Mouse (Mus musculus) liver, postnatal 0 days (tissue): ENCODE measurements around the gene Ucp2.

Experiments used
- CTCF ChIP-seq: sonication (generic); IDR thresholded peaks from 2 replicates; pipeline ENCODE4 v1.5.1; 2016; ENCODE audit warnings: antibody characterized with exemption, low read depth
- EP300 ChIP-seq: IDR thresholded peaks from 2 replicates; pipeline ENCODE4 v1.6.1; 2016; ENCODE audit warnings: antibody characterized with exemption, low read depth, mild to moderate bottlenecking

- TF ChIP-seq CTCF (no peak), EP300 (0 out of 2 replicates have a peak, but pooled peaks have one; percentile 7)
Measured at GRCm38 (mm10) chr7:100465248-100465647, 27.9 kb upstream of the Ucp2 start.
